Mouse (Mus musculus): ENCODE results near the gene Gabrr1. TPM values are rescaled to one million over a fixed set of nuclear protein-coding genes. Genes with fewer than 3 reads are reported as not detected.

The Gabrr1 gene
- polyA plus RNA-seq, 1 experiment from 2014 or later, result 0.18 TPM

GRCm38 (mm10) chr4:33152087-33153038, 20.0 kb downstream of the Gabrr1 start:
- no peaks in the 10 kb centered on the region for H3K27me3 ChIP-seq
- no peak overlapping the region for H3K27ac ChIP-seq (replicated peaks)
- WGBS, result 85% methylated on average over 26 of the region's 26 CpGs
- H3K4me3 ChIP-seq, result no peak overlapping the region
- no peak overlapping the region for H3K4me2 ChIP-seq
- H3K9me3 ChIP-seq, result no peaks in the 10 kb centered on the region
- no peak for ATAC-seq (ENCODE audit: low read depth)
- no peaks in the 10 kb centered on the region for H3K4me1 ChIP-seq (replicated peaks)
- H3K36me3 ChIP-seq, result no peaks in the 10 kb centered on the region
- no peak overlapping the region for H3K9ac ChIP-seq

GRCm38 (mm10) chr4:33183477-33183876, 51.2 kb downstream of the Gabrr1 start:
- Histone ChIP-seq H3K9ac (no peak overlapping the region), H3K27me3 (peaks cover 12% of the 10 kb centered on the region), H3K4me3 (no peak overlapping the region), H3K4me2 (no peak overlapping the region), H3K9me3 (no peaks in the 10 kb centered on the region), H3K36me3 (0 out of 2 replicates have a peak, but pooled peaks cover 25% of the 10 kb centered on the region), H3K27ac (replicated peaks) (no peak overlapping the region), H3K4me1 (replicated peaks) (peaks cover 10% of the 10 kb centered on the region)
- WGBS, result 87% methylated on average over 5 of the region's 5 CpGs
- ATAC-seq (ENCODE audit: low read depth), result no peak

GRCm38 (mm10) chr4:33188164-33188563, 55.8 kb downstream of the Gabrr1 start:
- 0 out of 2 replicates have a peak, but pooled peaks cover 14% of the 10 kb centered on the region for H3K36me3 ChIP-seq
- H3K4me1 ChIP-seq (replicated peaks), result peaks cover 10% of the 10 kb centered on the region
- peak overlapping the region; percentile 81; the same call in 1 of the 2 replicates for H3K9ac ChIP-seq
- peaks cover 18% of the 10 kb centered on the region for H3K27me3 ChIP-seq
- 0 out of 2 replicates have a peak, but pooled peaks cover 3% of the 10 kb centered on the region for H3K9me3 ChIP-seq
- peak overlapping the region; percentile 82 for H3K4me2 ChIP-seq
- ATAC-seq (ENCODE audit: low read depth), result no peak
- WGBS, result 21% methylated on average over 9 of the region's 9 CpGs
- H3K4me3 ChIP-seq, result peak overlapping the region; percentile 69
- no peak overlapping the region for H3K27ac ChIP-seq (replicated peaks)

- ATAC-seq (ENCODE audit: low read depth), result peak; percentile 96
- Histone ChIP-seq H3K27me3 (peaks cover 18% of the 10 kb centered on the region), H3K27ac (replicated peaks) (peak overlapping the region; percentile 91), H3K4me2 (peak overlapping the region; percentile 82), H3K4me3 (peak overlapping the region; percentile 69), H3K36me3 (0 out of 2 replicates have a peak, but pooled peaks cover 6% of the 10 kb centered on the region), H3K9me3 (0 out of 2 replicates have a peak, but pooled peaks cover 3% of the 10 kb centered on the region), H3K9ac (peak overlapping the region; percentile 81), H3K4me1 (replicated peaks) (peaks cover 10% of the 10 kb centered on the region)
- WGBS, result under 1% methylated on average over 123 of the region's 123 CpGs
Observed at GRCm38 (mm10) chr4:33188781-33189734, 56.7 kb downstream of the Gabrr1 start.

- Histone ChIP-seq H3K4me2 (peak within 1 kb of the TSS; percentile 82), H3K9ac (peak within 1 kb of the TSS; percentile 81), H3K9me3 (0 out of 2 replicates have a peak, but pooled peaks cover 3% of the 10 kb centered on the region), H3K4me1 (replicated peaks) (peaks cover 10% of the 10 kb centered on the region), H3K4me3 (peak within 1 kb of the TSS; percentile 69), H3K27ac (replicated peaks) (peak within 1 kb of the TSS; percentile 91), H3K27me3 (peaks cover 18% of the 10 kb centered on the region), H3K36me3 (0 out of 2 replicates have a peak, but pooled peaks cover 6% of the 10 kb centered on the region)
- 16% methylated on average over 6 of the region's 6 CpGs for WGBS
- no peak for ATAC-seq (ENCODE audit: low read depth)
Observed at GRCm38 (mm10) chr4:33189735-33190036, 57.4 kb downstream of the Gabrr1 start, which contains the start of gene Pm20d2. Gene Pm20d2, minus strand, starts transcription at chr4:33189737.

GRCm38 (mm10) chr4:33198117-33198516, 65.8 kb downstream of the Gabrr1 start:
- 7% methylated on average over 2 of the region's 2 CpGs for WGBS

GRCm38 (mm10) chr4:33204682-33205081, 72.4 kb downstream of the Gabrr1 start:
- H3K9ac ChIP-seq, result no peak overlapping the region
- H3K36me3 ChIP-seq, result no peaks in the 10 kb centered on the region
- H3K4me2 ChIP-seq, result no peak overlapping the region
- no peak overlapping the region for H3K27ac ChIP-seq (replicated peaks)
- no peaks in the 10 kb centered on the region for H3K9me3 ChIP-seq
- no peak overlapping the region for H3K4me3 ChIP-seq
- WGBS, result 4% methylated on average over 4 of the region's 4 CpGs
- H3K27me3 ChIP-seq, result 0 out of 2 replicates have a peak, but pooled peaks cover 8% of the 10 kb centered on the region
- H3K4me1 ChIP-seq (replicated peaks), result peaks cover 7% of the 10 kb centered on the region
- ATAC-seq (ENCODE audit: low read depth), result no peak

More at GRCm38 (mm10) chr4:33198117-33198516, 65.8 kb downstream of the Gabrr1 start:
- Histone ChIP-seq H3K9me3 (no peaks in the 10 kb centered on the region), H3K9ac (no peak overlapping the region), H3K4me2 (no peak overlapping the region), H3K27me3 (no peaks in the 10 kb centered on the region), H3K27ac (replicated peaks) (no peak overlapping the region), H3K4me3 (no peak overlapping the region), H3K4me1 (replicated peaks) (no peaks in the 10 kb centered on the region), H3K36me3 (no peaks in the 10 kb centered on the region)
- no peak for ATAC-seq (ENCODE audit: low read depth)

- Histone ChIP-seq H3K4me2 (no peak overlapping the region), H3K4me3 (no peak overlapping the region), H3K4me1 (replicated peaks) (peaks cover 17% of the 10 kb centered on the region), H3K36me3 (0 out of 2 replicates have a peak, but pooled peaks cover 5% of the 10 kb centered on the region), H3K9me3 (no peaks in the 10 kb centered on the region), H3K9ac (no peak overlapping the region), H3K27me3 (0 out of 2 replicates have a peak, but pooled peaks cover 8% of the 10 kb centered on the region), H3K27ac (replicated peaks) (no peak overlapping the region)
- ATAC-seq (ENCODE audit: low read depth), result no peak
- 77% methylated on average over 2 of the region's 2 CpGs for WGBS
Observed at GRCm38 (mm10) chr4:33207551-33207950, 75.2 kb downstream of the Gabrr1 start.

GRCm38 (mm10) chr4:33208881-33209841, 76.8 kb downstream of the Gabrr1 start, which contains the start of gene Srsf12:
Gene Srsf12, plus strand, starts transcription at chr4:33208991.
- 0 out of 2 replicates have a peak, but pooled peaks cover 8% of the 10 kb centered on the region for H3K27me3 ChIP-seq
- H3K4me1 ChIP-seq (replicated peaks), result peaks cover 17% of the 10 kb centered on the region
- 3% methylated on average over 64 of the region's 65 CpGs for WGBS
- H3K4me2 ChIP-seq, result peak within 1 kb of the TSS; percentile 91
- no peaks in the 10 kb centered on the region for H3K9me3 ChIP-seq
- peak within 1 kb of the TSS; percentile 86 for H3K27ac ChIP-seq (replicated peaks)
- H3K9ac ChIP-seq, result peak within 1 kb of the TSS; percentile 93
- H3K36me3 ChIP-seq, result 0 out of 2 replicates have a peak, but pooled peaks cover 8% of the 10 kb centered on the region
- ATAC-seq (ENCODE audit: low read depth), result peak; percentile 91
- peak within 1 kb of the TSS; percentile 82 for H3K4me3 ChIP-seq

All from neural tube, embryonic 13.5 days (tissue).